Mouse (Mus musculus) midbrain, postnatal 0 days (tissue): ENCODE data around the gene Edem1. TPM values are rescaled to one million over a fixed set of nuclear protein-coding genes. Genes with fewer than 3 reads are reported as not detected.

Source experiments
- ATAC-seq: fragments of 200-750 bp; cut with Nextera tagmentation; 2 replicates; pipeline ENCODE4 v1.8.0; 2017; ENCODE audit warnings: moderate number of reproducible peaks, mild to moderate bottlenecking, moderate TSS enrichment, moderate library complexity; ENCODE audit not compliant: low FRiP score
- DNase-seq: peaks from one replicate; pipeline ENCODE4 v3.0.0-alpha.2; 2015; ENCODE audit warnings: low spot score
- H3K27ac ChIP-seq: fragments of 300-500 bp; sonication (generic); 2 replicates; pipeline ENCODE4 v1.5.1; 2014; ENCODE audit warnings: low read depth, mild to moderate bottlenecking, low read length, mixed read lengths
- H3K27me3 ChIP-seq: fragments of 300-500 bp; sonication (generic); 2 replicates; pipeline ENCODE4 v1.6.1; 2014; ENCODE audit warnings: low read length, control low read depth, mixed read lengths; ENCODE audit not compliant: insufficient read depth
- H3K36me3 ChIP-seq: fragments of 300-500 bp; sonication (generic); 2 replicates; pipeline ENCODE4 v1.6.1; 2014; ENCODE audit warnings: low read length, control low read depth, mixed read lengths; ENCODE audit not compliant: insufficient read depth
- H3K4me1 ChIP-seq: fragments of 300-500 bp; sonication (generic); 2 replicates; pipeline ENCODE4 v1.6.1; 2014; ENCODE audit warnings: mild to moderate bottlenecking, control low read depth, antibody characterized with exemption, low read length, mixed read lengths; ENCODE audit not compliant: insufficient read depth
- H3K4me2 ChIP-seq: fragments of 300-500 bp; sonication (generic); 2 replicates; pipeline ENCODE4 v1.6.1; 2014; ENCODE audit warnings: low read depth, mild to moderate bottlenecking, low read length, mixed read lengths; ENCODE audit not compliant: poor library complexity, severe bottlenecking
- H3K4me3 ChIP-seq: fragments of 300-500 bp; sonication (generic); 2 replicates; pipeline ENCODE4 v1.5.1; 2014; ENCODE audit warnings: low read depth, mild to moderate bottlenecking, low read length, moderate library complexity
- H3K9ac ChIP-seq: fragments of 300-500 bp; sonication (generic); replicated peaks from 2 replicates; pipeline ENCODE4 v1.6.1; 2014; ENCODE audit warnings: mild to moderate bottlenecking, low read length, moderate library complexity, mixed read lengths; ENCODE audit not compliant: poor library complexity, severe bottlenecking
- H3K9me3 ChIP-seq: fragments of 300-500 bp; sonication (generic); 2 replicates; pipeline ENCODE4 v1.6.1; 2016; ENCODE audit warnings: low read length, control low read depth
- CTCF ChIP-seq: IDR thresholded peaks from 2 replicates; pipeline ENCODE4 v1.5.1; 2016; ENCODE audit warnings: antibody characterized with exemption, mild to moderate bottlenecking
- WGBS: fragments of 180-500 bp; shearing (Covaris S2); extraction: QIAGEN DNeasy Blood & Tissue Kit; methylation state at CpG from one replicate; pipeline ENCODE4 v1.1.7; 2014; 5-methylcytosine and 5-hydroxymethylcytosine counted together
- polyA plus RNA-seq: library from polyadenylated mRNA; unstranded; fragments of >200 nt; fragmentation: Nextera tagmentation; extraction: Ambion mirVana; gene quantifications from 2 replicates; pipeline ENCODE4 v1.2.1, GENCODE M21; 2015
- total RNA-seq: library from RNA; depleted of rRNA; stranded (reverse); fragments of >200 nt; gene quantifications from 2 replicates; pipeline ENCODE4 v1.2.3, GENCODE M21; 2014

Gene Edem1
- total and polyA plus RNA-seq, 2 experiments from 2014 or later, result 3.7 to 11.3 TPM

GRCm38 (mm10) chr6:108870421-108870820 lies 42.0 kb downstream of the Edem1 start:
- no peaks in the 10 kb centered on the region for H3K9me3 ChIP-seq
- H3K4me1 ChIP-seq, result no peaks in the 10 kb centered on the region
- 90% methylated on average over 2 of the region's 2 CpGs for WGBS
- no peaks in the 10 kb centered on the region for H3K27me3 ChIP-seq
- no peak overlapping the region for H3K9ac ChIP-seq
- no peak for TF ChIP-seq CTCF
- DNase-seq, result no peak
- no peak overlapping the region for H3K4me3 ChIP-seq
- no peak overlapping the region for H3K4me2 ChIP-seq
- ATAC-seq, result no peak
- no peaks in the 10 kb centered on the region for H3K36me3 ChIP-seq
- H3K27ac ChIP-seq, result no peak overlapping the region

- Histone ChIP-seq H3K4me2 (no peak overlapping the region), H3K4me1 (no peaks in the 10 kb centered on the region), H3K4me3 (no peak overlapping the region), H3K9ac (no peak overlapping the region), H3K27me3 (no peaks in the 10 kb centered on the region), H3K27ac (no peak overlapping the region), H3K9me3 (no peaks in the 10 kb centered on the region), H3K36me3 (no peaks in the 10 kb centered on the region)
- peak; percentile 53 for DNase-seq
- no peak for ATAC-seq
- 91% methylated on average over 4 of the region's 4 CpGs for WGBS
- TF ChIP-seq CTCF, result no peak
These were observed 42.8 kb downstream of the Edem1 start for GRCm38 (mm10) chr6:108871251-108871650.

GRCm38 (mm10) chr6:108875344-108875743 lies 46.9 kb downstream of the Edem1 start:
- 49% methylated on average over 1 of the region's 1 CpGs for WGBS
- peak; percentile 49 for DNase-seq
- peak; percentile 76 for TF ChIP-seq CTCF
- H3K36me3 ChIP-seq, result no peaks in the 10 kb centered on the region
- no peak overlapping the region for H3K27ac ChIP-seq
- no peak for ATAC-seq
- no peak overlapping the region for H3K4me2 ChIP-seq
- no peaks in the 10 kb centered on the region for H3K27me3 ChIP-seq
- H3K9me3 ChIP-seq, result 0 out of 2 replicates have a peak, but pooled peaks cover 4% of the 10 kb centered on the region
- H3K4me1 ChIP-seq, result no peaks in the 10 kb centered on the region
- no peak overlapping the region for H3K9ac ChIP-seq
- H3K4me3 ChIP-seq, result no peak overlapping the region

DNA sequence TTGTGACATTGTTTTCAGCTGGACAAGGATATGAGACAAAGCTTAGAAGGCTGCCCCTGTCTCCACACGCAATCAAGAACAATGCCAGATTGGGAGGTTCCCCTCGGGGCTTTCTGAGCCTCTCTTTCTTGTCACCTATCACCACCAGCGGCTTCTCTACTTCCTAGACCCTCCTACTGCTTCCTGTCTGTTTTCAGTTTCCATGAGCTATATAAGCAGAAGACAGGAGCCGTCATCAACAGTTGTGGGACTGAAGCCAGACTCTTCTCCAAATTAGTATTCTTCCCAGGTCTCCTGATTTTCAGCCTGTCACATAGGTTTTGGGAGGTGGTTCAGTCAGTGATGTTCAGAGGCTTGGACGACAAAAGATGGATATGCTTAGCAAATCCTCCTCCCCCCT lies 47.6 kb downstream of the Edem1 start:
- peak overlapping the region; percentile 18 for H3K4me2 ChIP-seq

GRCm38 (mm10) chr6:108876486-108876885 lies 48.0 kb downstream of the Edem1 start:
- H3K9ac ChIP-seq, result no peak overlapping the region
- H3K4me1 ChIP-seq, result no peaks in the 10 kb centered on the region
- DNase-seq, result no peak
- H3K36me3 ChIP-seq, result no peaks in the 10 kb centered on the region
- H3K27me3 ChIP-seq, result no peaks in the 10 kb centered on the region
- no peak for TF ChIP-seq CTCF
- 0 out of 2 replicates have a peak, but pooled peaks cover 4% of the 10 kb centered on the region for H3K9me3 ChIP-seq
- no peak overlapping the region for H3K4me3 ChIP-seq
- no peak for ATAC-seq
- H3K27ac ChIP-seq, result no peak overlapping the region
- WGBS, result 20% methylated on average over 2 of the region's 2 CpGs
- no peak overlapping the region for H3K4me2 ChIP-seq

More for the DNA sequence above, 47.6 kb downstream of the Edem1 start:
- Histone ChIP-seq H3K9ac (no peak overlapping the region), H3K27me3 (no peaks in the 10 kb centered on the region), H3K4me1 (no peaks in the 10 kb centered on the region), H3K36me3 (no peaks in the 10 kb centered on the region), H3K27ac (no peak overlapping the region), H3K4me3 (no peak overlapping the region), H3K9me3 (0 out of 2 replicates have a peak, but pooled peaks cover 4% of the 10 kb centered on the region)
- ATAC-seq (peak; percentile 31; the same call in 1 of the 2 replicates), DNase-seq (peak; percentile 50)
- no peak for TF ChIP-seq CTCF
- WGBS, result 13% methylated on average over 5 of the region's 5 CpGs

DNA sequence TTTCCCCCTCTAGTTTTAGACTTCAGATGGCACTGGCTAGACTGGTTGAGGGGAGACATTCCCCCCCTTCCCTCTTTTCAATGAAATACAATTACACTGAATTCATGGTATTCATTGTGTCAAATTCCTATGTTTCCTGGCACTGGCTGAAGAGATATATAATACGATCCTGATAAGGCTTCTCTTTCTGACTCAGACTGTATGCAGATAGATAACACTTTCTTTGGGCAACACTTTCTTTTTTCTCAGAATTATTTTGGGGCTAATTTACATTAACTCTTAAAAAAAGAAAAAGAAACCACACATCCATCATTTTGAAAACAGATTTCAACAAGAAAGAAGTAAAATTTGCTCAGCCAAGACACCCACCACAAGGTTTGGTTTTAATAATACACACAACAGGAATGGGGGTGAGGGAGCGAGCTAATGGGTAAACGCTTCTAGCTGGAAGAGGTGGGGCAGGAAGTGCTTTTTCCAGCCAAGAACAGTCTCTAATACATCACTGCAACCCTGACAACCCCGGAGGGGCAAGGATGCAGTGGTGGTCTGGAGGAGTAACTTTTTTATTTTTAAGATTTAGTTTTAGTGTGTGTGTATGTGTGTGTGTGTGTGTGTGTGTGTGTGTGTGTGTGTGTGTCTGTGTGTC lies 52.0 kb downstream of the Edem1 start:
- 93% methylated on average over 4 of the region's 4 CpGs for WGBS
- Histone ChIP-seq H3K27me3 (no peaks in the 10 kb centered on the region), H3K4me1 (no peaks in the 10 kb centered on the region), H3K36me3 (no peaks in the 10 kb centered on the region), H3K27ac (no peak overlapping the region), H3K4me2 (no peak overlapping the region), H3K4me3 (no peak overlapping the region), H3K9ac (no peak overlapping the region), H3K9me3 (0 out of 2 replicates have a peak, but pooled peaks cover 4% of the 10 kb centered on the region)
- ATAC-seq (no peak), DNase-seq (no peak)
- TF ChIP-seq CTCF, result no peak
